Mouse (Mus musculus): Measurements from ENCODE around the gene Srbd1.

DNA sequence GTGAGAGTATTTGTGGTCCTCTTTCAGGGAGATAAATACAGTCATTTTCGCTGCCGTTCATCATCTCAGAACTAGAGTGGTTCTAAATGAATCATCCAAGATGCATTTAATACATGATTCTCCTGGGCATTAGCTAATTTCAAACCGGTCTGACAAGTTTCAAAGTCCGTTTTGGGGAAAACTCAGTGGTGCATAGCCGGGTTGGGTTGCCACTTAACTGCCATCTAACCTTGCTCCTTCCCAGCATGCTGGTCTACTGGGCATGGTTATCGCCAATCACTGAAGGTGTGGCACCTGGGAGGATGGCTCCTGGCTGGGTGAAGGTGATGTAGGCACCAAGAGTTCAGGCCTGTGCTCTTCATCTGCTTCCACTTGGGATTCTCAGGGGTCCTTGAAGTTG, 49.0 kb upstream of the Srbd1 start:
- TF ChIP-seq POLR2A (IDR thresholded peaks at IDR 0.05; ENCODE audit: insufficient read length, low read depth) (no peak), MAX (IDR thresholded peaks at IDR 0.05; ENCODE audit: low read depth) (no peak), USF1 (IDR thresholded peaks at IDR 0.05; ENCODE audit: low read depth) (no peak), CEBPB (IDR thresholded peaks at IDR 0.05; ENCODE audit: insufficient read depth, poor library complexity, severe bottlenecking) (no peak)
